Mouse (Mus musculus) right cerebral cortex, adult 2 months (tissue): ENCODE measurements around the gene Mgat5b.
A peak's percentile ranks its signal among the peaks of the same experiment; 100 is the strongest.

Experiments
- DNase-seq, 2 experiments: peaks; one replicate each; pipeline ENCODE4 v3.0.0; 2021 to 2022; ENCODE audit warnings: low spot score in 2 of 2

Mgat5b gene

GRCm38 (mm10) chr11:116974341-116974740 is 55.7 kb downstream of the Mgat5b start:
- no peak for DNase-seq

GRCm38 (mm10) chr11:116980313-116980712 is 61.6 kb downstream of the Mgat5b start:
- DNase-seq, result no peak

- DNase-seq, result no peak
These were observed 63.9 kb downstream of the Mgat5b start for GRCm38 (mm10) chr11:116982543-116982942.

DNA sequence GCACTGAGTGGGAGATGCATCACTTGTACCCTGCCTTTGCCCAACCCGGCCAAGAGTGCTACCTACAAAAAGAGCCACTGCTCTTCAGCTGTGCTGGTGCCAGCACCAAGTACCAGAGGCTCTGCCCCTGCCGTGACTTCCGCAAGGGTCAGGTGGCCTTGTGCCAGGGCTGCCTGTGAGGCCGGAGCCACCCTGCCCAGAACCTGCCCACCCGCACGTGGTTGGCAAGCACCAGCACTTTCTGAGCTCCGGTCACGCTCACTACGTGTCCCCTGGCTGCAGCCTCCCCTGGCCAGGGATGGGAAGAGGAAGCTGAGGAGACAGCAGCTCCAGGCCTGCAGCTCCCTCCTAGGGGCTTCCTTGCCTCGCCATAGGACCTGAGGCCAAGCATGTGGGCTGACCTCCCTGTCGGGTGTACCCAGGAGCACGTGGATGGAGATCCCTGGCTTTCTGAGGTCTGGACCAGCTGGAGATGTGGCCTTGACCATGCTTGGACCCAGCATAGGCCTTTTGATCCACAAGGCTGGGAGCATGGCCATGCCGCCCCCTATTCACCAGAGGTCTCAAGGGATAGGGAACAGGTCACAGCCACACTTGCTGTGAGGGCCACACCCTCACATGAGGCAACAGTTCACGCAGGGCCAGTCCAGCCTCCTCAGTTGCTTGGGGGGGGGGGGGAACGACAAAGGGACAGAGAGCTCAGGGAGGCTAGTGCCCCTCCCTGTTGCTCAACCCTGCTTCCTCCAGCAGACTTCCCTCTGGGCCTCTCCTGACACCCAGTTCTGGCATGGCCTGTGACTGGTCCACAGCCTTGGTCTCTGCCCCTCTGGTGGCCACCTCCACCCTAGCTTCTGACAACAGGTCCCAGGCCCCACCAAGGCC is 67.1 kb downstream of the Mgat5b start:
- DNase-seq, result no peak

- peak; percentile 35 to 38 for DNase-seq
These were observed 69.5 kb downstream of the Mgat5b start for GRCm38 (mm10) chr11:116988131-116988530.

GRCm38 (mm10) chr11:116990231-116990630 is 71.6 kb downstream of the Mgat5b start:
- DNase-seq, result no peak

GRCm38 (mm10) chr11:116991410-116991809 is 72.7 kb downstream of the Mgat5b start:
- DNase-seq, result no peak

DNA sequence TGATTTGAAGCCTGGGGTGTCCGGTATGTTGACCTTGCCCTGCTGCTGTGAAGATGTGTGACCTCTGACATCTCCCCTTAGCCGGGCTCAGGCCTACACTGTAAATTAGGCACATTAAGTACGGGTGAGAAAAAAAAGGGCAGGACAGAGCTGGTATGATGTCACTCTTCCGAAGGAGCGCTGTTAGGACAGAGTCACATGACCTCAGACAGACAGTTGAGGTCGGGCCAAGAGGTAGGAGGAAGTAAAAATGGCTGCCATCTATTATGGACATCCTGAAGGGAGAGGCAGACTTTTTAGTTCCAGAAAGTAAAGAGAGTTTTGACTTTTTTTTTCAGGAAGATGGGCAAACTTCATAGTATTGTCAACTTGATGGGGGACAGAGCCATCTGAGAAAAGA is 73.3 kb downstream of the Mgat5b start:
- no peak for DNase-seq

DNA sequence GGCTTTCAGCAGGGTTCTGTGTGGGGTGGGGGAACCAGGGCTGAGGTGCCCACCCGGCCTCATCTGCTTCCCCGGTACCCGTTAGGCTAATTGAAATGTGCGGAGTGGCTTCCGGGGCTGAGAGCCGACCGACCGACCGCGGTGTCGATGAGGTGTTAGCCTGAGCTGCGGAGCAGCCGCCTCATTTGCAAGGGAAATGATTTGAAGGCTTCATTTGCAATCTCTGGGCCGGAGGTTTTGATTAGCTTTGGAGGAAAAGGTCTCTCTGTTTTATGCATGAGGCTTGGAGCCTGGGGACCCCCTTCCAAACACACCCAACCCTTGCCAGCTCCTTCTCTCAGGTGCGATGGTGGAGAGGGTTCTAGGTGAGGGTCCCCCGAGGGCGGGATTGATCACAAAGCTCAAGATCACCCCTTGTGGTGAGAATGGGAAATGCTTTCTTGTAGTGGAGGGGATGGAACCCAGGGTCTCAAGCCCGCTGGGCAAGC is 75.5 kb downstream of the Mgat5b start:
- peak in 1 of 2 experiments; percentile 55 for DNase-seq

- DNase-seq, result no peak
These were observed 78.3 kb downstream of the Mgat5b start for GRCm38 (mm10) chr11:116996976-116997375.

DNA sequence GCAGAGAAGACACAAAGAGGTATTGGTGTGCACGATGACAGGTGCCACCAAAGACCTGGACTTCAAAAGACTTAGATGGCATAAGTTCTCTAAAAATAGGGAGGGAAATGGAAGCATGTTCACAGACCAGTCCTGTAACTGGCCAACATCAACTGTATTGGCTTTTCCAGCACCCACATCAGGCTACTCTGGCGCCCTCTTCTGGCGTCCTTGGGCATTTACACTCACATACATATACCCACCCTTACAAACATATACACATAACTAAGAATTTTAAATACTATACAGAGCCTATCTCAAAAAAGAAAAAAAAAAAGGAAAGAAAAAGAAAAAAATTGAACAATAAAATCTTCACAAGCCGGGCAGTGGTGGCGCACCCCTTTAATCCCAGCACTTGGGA is 80.3 kb downstream of the Mgat5b start:
- no peak for DNase-seq

DNA sequence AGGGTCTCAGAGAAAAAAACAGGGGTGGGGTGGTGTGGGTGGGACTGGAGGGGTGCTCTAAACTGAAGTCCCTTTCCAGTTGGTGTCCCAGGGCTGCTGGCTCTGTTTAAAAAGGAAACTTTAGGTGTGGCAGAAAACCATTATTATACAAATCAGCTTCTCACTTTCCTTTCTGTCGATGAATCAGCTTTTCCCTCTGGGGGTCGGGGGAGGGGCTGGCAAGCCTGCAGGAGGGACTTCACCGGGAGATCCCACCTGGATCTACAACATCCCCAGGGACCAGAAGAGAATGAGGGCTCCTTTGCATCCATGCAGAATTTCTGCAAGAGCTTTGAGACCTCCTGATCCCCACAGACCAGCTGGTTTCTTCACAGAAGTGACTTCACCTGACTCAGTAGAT is 81.6 kb downstream of the Mgat5b start:
- no peak for DNase-seq

- no peak for DNase-seq
These were observed 83.1 kb downstream of the Mgat5b start for GRCm38 (mm10) chr11:117001789-117002188.

GRCm38 (mm10) chr11:117003503-117003902 is 84.8 kb downstream of the Mgat5b start:
- DNase-seq, result no peak

GRCm38 (mm10) chr11:117004277-117004676 is 85.6 kb downstream of the Mgat5b start:
- no peak for DNase-seq

GRCm38 (mm10) chr11:117017462-117017861 is 98.8 kb downstream of the Mgat5b start:
- DNase-seq, result peak; percentile 44 to 47

- peak; percentile 89 to 91 for DNase-seq
These were observed 99.7 kb downstream of the Mgat5b start for GRCm38 (mm10) chr11:117018410-117018809.

DNA sequence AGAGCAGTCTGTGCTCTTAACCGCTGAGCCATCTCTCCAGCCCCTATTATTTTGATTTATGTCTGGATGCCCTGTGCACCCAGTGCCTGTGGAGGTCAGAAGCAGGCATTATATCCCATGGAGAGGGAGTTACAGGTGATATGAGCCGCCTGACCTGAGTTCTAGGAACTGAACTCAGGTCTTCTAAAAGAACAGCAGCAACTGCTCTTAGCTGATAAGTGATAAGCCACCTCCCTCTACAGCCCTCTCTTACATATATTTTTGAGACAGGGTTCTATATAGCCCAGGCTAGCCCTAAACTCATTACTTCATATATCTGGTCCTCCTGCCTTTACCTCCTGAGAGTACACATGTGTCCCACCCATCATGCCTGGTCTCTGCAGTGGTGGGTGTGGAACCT is 102.4 kb downstream of the Mgat5b start:
- DNase-seq, result no peak

DNA sequence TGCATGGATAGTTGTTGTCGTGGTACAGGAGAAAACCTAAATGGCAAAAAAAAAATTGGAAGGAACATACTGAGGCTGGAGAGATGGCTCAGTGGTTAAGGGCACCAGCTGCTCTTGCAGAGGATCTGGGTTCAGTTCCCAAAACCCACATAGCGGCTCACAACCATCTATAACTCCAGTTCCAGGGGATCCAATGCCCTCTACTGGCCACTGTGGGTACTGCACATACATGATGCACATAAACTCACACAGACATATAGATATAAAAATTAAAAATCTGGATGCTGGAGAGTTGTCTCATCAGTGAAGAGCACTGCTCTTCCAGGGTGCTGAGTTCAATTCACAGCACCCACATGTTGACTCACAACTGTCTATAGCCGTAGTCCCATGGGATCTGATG is 104.9 kb downstream of the Mgat5b start:
- DNase-seq, result no peak

DNA sequence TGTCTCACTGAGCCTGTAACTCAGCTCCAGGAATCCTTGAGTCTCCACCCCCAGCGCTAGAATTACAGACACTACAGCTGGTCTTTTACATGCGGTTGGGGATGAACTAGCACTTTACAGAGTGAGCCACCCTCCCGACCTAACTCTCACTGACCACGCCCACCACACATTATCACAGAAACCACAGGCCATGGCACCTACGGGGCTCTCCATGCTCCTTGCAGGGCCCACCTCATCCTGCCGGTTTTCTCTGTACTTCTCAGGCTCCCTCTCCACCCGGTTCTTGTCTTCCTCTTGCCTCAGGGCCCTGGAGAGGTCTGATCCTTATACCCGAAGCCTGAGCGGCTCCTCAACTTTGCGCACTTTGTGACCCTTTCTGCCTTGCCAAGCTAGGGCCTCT is 109.0 kb downstream of the Mgat5b start:
- DNase-seq, result no peak

DNA sequence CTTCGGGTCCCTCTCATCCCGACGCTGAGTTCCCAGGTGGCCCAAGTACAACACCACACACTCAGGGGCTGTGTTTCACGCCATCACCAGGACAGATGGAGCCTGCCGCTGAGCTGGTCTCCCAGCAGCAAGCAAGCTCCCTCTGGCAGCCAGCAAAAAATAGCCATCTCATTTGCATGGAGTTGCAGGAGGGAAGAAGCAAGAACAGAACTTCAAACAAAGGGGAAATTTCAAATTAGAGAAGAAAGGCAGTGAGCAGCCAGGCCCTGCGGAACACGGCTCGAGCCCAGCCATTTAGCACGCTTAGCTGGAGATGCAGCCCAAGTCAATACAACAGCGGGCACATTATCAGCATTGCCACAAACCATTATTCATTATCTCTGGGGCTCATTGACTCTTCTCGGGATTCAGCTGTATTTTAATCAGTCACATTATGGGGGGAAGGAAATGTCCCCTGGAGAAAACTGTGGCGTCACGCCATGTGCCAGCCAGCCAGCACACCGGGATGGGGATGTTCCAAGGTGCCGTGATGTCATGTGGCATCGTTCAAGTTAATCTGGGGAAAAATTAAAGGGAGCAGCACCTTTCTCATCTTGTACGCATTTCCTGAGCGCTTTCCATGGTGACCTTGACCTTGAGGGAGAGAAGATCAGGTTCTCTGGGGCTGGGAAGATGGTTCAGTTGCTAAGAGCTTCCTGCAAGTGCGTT is 110.4 kb downstream of the Mgat5b start:
- peak; percentile 62 to 74 for DNase-seq

DNA sequence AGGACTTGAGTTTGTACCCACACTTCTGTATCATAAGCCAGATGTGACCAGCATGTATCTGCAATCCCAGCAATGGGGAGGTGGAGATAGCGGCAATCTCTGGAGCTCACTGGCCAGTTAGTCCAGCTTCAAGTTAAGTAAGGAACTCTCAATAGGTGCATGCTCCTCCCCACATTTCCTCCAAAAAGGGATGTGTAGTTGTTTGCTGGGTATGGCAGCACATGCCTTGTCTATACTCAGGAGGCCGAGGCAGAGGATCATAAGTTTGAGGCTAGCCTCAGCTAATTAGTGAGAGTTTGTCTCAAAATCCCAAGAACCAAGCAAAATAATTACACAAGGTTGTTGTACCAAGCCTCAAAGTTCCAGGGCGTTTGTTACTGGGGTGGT is 110.9 kb downstream of the Mgat5b start:
- DNase-seq, result no peak

- DNase-seq, result no peak
These were observed 111.4 kb downstream of the Mgat5b start for GRCm38 (mm10) chr11:117030018-117030417.
